Mouse (Mus musculus) liver, embryonic 16.5 days (tissue): ENCODE data around the gene Tmtc4. TPM values are rescaled to one million over a fixed set of nuclear protein-coding genes. Genes with fewer than 3 reads are reported as not detected.

Experiments
- ATAC-seq: fragments of 200-750 bp; cut with Nextera tagmentation; 2 replicates; pipeline ENCODE4 v1.8.0; 2017; ENCODE audit warnings: low read depth, mild to moderate bottlenecking, moderate number of reproducible peaks, moderate library complexity
- H3K27ac ChIP-seq: fragments of 300-500 bp; sonication (generic); 2 replicates; pipeline ENCODE4 v1.5.1; 2014; ENCODE audit warnings: mild to moderate bottlenecking, low read length
- H3K27me3 ChIP-seq: fragments of 300-500 bp; sonication (generic); 2 replicates; pipeline ENCODE4 v1.6.1; 2014; ENCODE audit warnings: low read depth, low read length, mixed read lengths; ENCODE audit not compliant: control insufficient read depth, insufficient read depth
- H3K36me3 ChIP-seq: fragments of 300-500 bp; sonication (generic); 2 replicates; pipeline ENCODE4 v1.6.1; 2014; ENCODE audit warnings: mild to moderate bottlenecking; ENCODE audit not compliant: control insufficient read depth, insufficient read depth
- H3K4me1 ChIP-seq: fragments of 300-500 bp; sonication (generic); 2 replicates; pipeline ENCODE4 v1.6.1; 2014; ENCODE audit warnings: low read depth, low read length, mixed read lengths; ENCODE audit not compliant: control insufficient read depth
- H3K4me2 ChIP-seq: fragments of 300-500 bp; sonication (generic); 2 replicates; pipeline ENCODE4 v1.6.1; 2014; ENCODE audit warnings: low read depth, low read length, mixed read lengths
- H3K4me3 ChIP-seq: fragments of 300-500 bp; sonication (generic); 2 replicates; pipeline ENCODE4 v1.5.1; 2014; ENCODE audit warnings: low read depth, mild to moderate bottlenecking, low read length
- H3K9ac ChIP-seq: fragments of 300-500 bp; sonication (generic); 2 replicates; pipeline ENCODE4 v1.6.1; 2014; ENCODE audit warnings: low read depth, low read length
- H3K9me3 ChIP-seq: fragments of 300-500 bp; sonication (generic); replicated peaks from 2 replicates; pipeline ENCODE4 v1.6.1; 2016; ENCODE audit warnings: low read length; ENCODE audit not compliant: control insufficient read depth
- WGBS: fragments of 180-500 bp; shearing (Covaris S2); extraction: QIAGEN DNeasy Blood & Tissue Kit; methylation state at CpG from one replicate; pipeline ENCODE4 v1.1.7; 2014; ENCODE audit not compliant: insufficient replicate concordance; 5-methylcytosine and 5-hydroxymethylcytosine counted together
- polyA plus RNA-seq: library from polyadenylated mRNA; unstranded; fragments of >200 nt; fragmentation: Nextera tagmentation; extraction: Ambion mirVana; gene quantifications from 2 replicates; pipeline ENCODE4 v1.2.1, GENCODE M21; 2015

Tmtc4 gene
- polyA plus RNA-seq, 1 experiment from 2014 or later: 2.3 TPM

DNA sequence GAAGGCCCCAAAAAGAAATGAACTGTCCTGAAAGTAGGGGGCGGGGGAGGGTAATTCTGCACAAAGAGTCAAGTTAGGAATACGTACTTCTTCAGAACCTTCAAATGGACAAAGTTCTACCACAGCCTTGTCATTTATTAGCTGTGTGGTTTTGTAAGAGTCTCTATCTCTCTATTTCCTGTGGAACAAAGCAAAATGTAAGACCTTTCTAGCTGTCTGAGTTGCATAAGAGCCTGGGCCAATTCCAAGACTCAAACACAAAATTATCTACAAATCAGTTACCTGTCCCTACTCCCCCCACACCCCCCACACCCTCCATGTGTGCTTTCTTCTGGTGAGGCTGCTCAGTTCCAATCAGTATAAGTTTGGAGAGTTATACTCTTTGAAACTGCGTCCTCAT, 5.0 kb downstream of the Tmtc4 start:
- peaks cover 10% of the 10 kb centered on the region for H3K4me1 ChIP-seq
- no peaks in the 10 kb centered on the region for H3K36me3 ChIP-seq
- ATAC-seq: no peak
- no peaks in the 10 kb centered on the region for H3K9me3 ChIP-seq
- H3K4me2 ChIP-seq: no peak overlapping the region
- no peak overlapping the region for H3K9ac ChIP-seq
- 52% methylated on average over 3 of the region's 3 CpGs for WGBS
- H3K27me3 ChIP-seq: no peaks in the 10 kb centered on the region
- H3K4me3 ChIP-seq: no peak overlapping the region
- H3K27ac ChIP-seq: no peak overlapping the region

DNA sequence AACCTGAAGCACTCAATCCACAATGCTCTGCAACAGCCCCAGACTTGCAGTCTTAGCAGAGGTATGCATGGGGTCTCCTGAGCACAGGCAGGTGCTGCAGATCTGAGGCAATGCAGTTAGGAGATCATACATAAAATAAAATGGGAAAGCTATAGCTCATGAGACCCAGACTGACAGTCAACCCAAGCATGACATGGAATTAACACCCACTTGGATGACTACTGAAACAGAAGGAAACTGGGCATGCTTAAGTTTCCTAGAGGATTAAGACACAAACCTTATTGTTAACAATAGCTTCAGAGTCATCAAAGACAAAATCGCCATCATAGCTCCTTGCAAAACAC, 6.1 kb downstream of the Tmtc4 start:
- Histone ChIP-seq H3K4me1 (peaks cover 7% of the 10 kb centered on the region), H3K27ac (no peak overlapping the region), H3K4me3 (no peak overlapping the region), H3K36me3 (no peaks in the 10 kb centered on the region), H3K4me2 (no peak overlapping the region), H3K9ac (no peak overlapping the region), H3K27me3 (no peaks in the 10 kb centered on the region), H3K9me3 (no peaks in the 10 kb centered on the region)
- 63% methylated on average over 1 of the region's 1 CpGs for WGBS
- ATAC-seq: no peak

DNA sequence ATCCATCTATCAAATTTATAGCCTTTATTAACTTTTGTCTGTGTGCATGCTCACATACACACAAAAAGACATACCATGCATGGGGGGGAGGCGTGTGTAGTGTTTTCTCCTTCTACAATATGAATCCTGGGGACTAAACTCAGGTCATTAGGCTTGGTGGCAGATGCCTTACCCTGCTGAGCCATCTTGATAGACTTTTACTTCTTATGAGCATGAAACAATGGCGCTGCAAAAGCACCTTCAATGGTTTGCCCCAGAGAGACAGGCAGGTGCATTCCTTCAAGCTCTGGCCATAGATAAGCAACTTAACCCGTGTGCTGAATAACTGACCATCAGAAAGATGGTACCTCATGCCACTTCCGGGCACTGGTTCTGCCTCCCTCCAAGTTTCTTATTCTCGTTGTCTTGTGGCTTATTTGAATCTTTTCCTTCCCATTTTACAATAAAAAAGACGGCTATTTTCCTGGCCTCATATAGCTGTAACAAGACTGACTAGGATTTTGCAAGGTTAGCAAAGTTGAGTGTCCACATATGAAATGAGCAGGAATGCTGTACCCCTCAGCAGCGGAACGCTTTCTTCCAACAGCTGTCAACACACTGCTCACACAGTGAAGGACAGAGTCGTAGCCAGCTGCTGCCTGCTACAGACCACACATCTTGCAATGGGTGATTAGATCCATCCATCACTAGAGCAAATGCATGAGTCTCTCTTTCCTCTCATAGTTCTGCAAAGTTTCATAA, 6.6 kb downstream of the Tmtc4 start:
- no peak overlapping the region for H3K4me2 ChIP-seq
- 68% methylated on average over 9 of the region's 9 CpGs for WGBS
- no peak for ATAC-seq
- no peaks in the 10 kb centered on the region for H3K9me3 ChIP-seq
- no peaks in the 10 kb centered on the region for H3K27me3 ChIP-seq
- H3K4me1 ChIP-seq: peaks cover 4% of the 10 kb centered on the region
- no peak overlapping the region for H3K27ac ChIP-seq
- no peak overlapping the region for H3K4me3 ChIP-seq
- H3K9ac ChIP-seq: no peak overlapping the region
- no peaks in the 10 kb centered on the region for H3K36me3 ChIP-seq

- WGBS: 57% methylated on average over 3 of the region's 3 CpGs
- H3K4me3 ChIP-seq: no peak overlapping the region
- H3K9me3 ChIP-seq: no peaks in the 10 kb centered on the region
- no peaks in the 10 kb centered on the region for H3K36me3 ChIP-seq
- no peaks in the 10 kb centered on the region for H3K27me3 ChIP-seq
- no peak for ATAC-seq
- H3K27ac ChIP-seq: no peak overlapping the region
- no peak overlapping the region for H3K4me2 ChIP-seq
- no peaks in the 10 kb centered on the region for H3K4me1 ChIP-seq
- no peak overlapping the region for H3K9ac ChIP-seq
Measured at GRCm38 (mm10) chr14:122974854-122975570, 8.8 kb downstream of the Tmtc4 start.

GRCm38 (mm10) chr14:122973091-122973490, 10.7 kb downstream of the Tmtc4 start:
- Histone ChIP-seq H3K27me3 (no peaks in the 10 kb centered on the region), H3K4me3 (no peak overlapping the region), H3K4me1 (no peaks in the 10 kb centered on the region), H3K36me3 (no peaks in the 10 kb centered on the region), H3K9me3 (no peaks in the 10 kb centered on the region), H3K27ac (no peak overlapping the region), H3K4me2 (no peak overlapping the region), H3K9ac (no peak overlapping the region)
- no peak for ATAC-seq
- WGBS: 71% methylated on average over 2 of the region's 2 CpGs

GRCm38 (mm10) chr14:122968049-122968448, 15.8 kb downstream of the Tmtc4 start:
- no peaks in the 10 kb centered on the region for H3K36me3 ChIP-seq
- 48% methylated on average over 2 of the region's 2 CpGs for WGBS
- no peak for ATAC-seq
- no peak overlapping the region for H3K4me3 ChIP-seq
- no peak overlapping the region for H3K4me2 ChIP-seq
- no peaks in the 10 kb centered on the region for H3K27me3 ChIP-seq
- no peak overlapping the region for H3K27ac ChIP-seq
- H3K9me3 ChIP-seq: no peaks in the 10 kb centered on the region
- no peak overlapping the region for H3K9ac ChIP-seq
- no peaks in the 10 kb centered on the region for H3K4me1 ChIP-seq

DNA sequence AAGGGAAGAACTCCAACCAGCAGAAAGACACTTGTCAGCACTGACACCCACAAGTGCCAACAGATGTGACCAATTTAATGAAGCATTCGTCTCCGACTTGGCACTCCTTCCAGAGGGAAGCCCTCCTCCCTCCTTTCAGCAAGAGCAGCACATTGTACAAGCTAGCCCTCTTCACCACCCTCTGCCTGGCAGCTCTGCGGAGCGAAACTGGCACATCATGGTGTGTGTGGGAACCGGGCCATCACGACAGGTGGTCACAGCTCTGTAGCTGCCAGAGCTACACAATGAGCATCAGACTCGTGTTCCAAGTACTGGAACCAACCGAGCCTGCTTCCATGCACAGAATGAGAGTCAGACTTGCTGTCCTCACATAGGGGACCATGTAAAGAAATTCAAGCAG, 25.9 kb downstream of the Tmtc4 start:
- no peak overlapping the region for H3K4me2 ChIP-seq
- ATAC-seq: no peak
- no peak overlapping the region for H3K9ac ChIP-seq
- WGBS: 81% methylated on average over 8 of the region's 8 CpGs
- H3K4me1 ChIP-seq: no peaks in the 10 kb centered on the region
- H3K27ac ChIP-seq: no peak overlapping the region
- no peaks in the 10 kb centered on the region for H3K27me3 ChIP-seq
- H3K4me3 ChIP-seq: no peak overlapping the region
- H3K9me3 ChIP-seq: no peaks in the 10 kb centered on the region
- no peaks in the 10 kb centered on the region for H3K36me3 ChIP-seq

- no peak for ATAC-seq
- Histone ChIP-seq H3K9me3 (no peaks in the 10 kb centered on the region), H3K27ac (no peak overlapping the region), H3K9ac (no peak overlapping the region), H3K4me2 (no peak overlapping the region), H3K4me1 (no peaks in the 10 kb centered on the region), H3K27me3 (no peaks in the 10 kb centered on the region), H3K4me3 (no peak overlapping the region), H3K36me3 (no peaks in the 10 kb centered on the region)
- WGBS: 10% methylated on average over 1 of the region's 1 CpGs
Measured at GRCm38 (mm10) chr14:122953331-122953730, 30.5 kb downstream of the Tmtc4 start.

- Histone ChIP-seq H3K9ac (no peak overlapping the region), H3K27me3 (no peaks in the 10 kb centered on the region), H3K36me3 (no peaks in the 10 kb centered on the region), H3K27ac (no peak overlapping the region), H3K9me3 (no peaks in the 10 kb centered on the region), H3K4me3 (no peak overlapping the region), H3K4me2 (no peak overlapping the region), H3K4me1 (no peaks in the 10 kb centered on the region)
- ATAC-seq: no peak
- 74% methylated on average over 1 of the region's 1 CpGs for WGBS
Measured at GRCm38 (mm10) chr14:122952556-122952955, 31.3 kb downstream of the Tmtc4 start.
